Mouse (Mus musculus) ES-E14 (cell line): ENCODE measurements around the gene Tmem163. TPM values are rescaled to one million over a fixed set of nuclear protein-coding genes. Genes with fewer than 3 reads are reported as not detected.

Experiments used
- DNase-seq: peaks from one replicate; pipeline ENCODE4 v3.0.0-alpha.2; 2013; ENCODE audit warnings: low read depth, low spot score
- H3K27ac ChIP-seq: 2 replicates; pipeline ENCODE4 v1.5.1; 2012; ENCODE audit warnings: low read depth, mild to moderate bottlenecking, low read length, moderate library complexity, mixed read lengths; ENCODE audit not compliant: poor library complexity, insufficient read depth, severe bottlenecking
- H3K36me3 ChIP-seq: 2 replicates; pipeline ENCODE4 v1.6.1; 2012; ENCODE audit warnings: mild to moderate bottlenecking, low read length, moderate library complexity, mixed read lengths; ENCODE audit not compliant: control insufficient read depth, poor library complexity, insufficient read depth, severe bottlenecking
- H3K4me1 ChIP-seq, 2 experiments: fragments of 150-350 bp in 1 of 2; sonication (generic) in 1 of 2; 2 replicates each; pipeline ENCODE4 v1.6.1; 2012; ENCODE audit warnings: low read length in 2 of 2, mild to moderate bottlenecking in 1 of 2, mixed read lengths in 1 of 2; ENCODE audit not compliant: control insufficient read depth in 2 of 2, insufficient read depth in 2 of 2, poor library complexity in 1 of 2
- H3K4me3 ChIP-seq, 2 experiments: fragments of 150-350 bp in 1 of 2; sonication (generic) in 1 of 2; 2 replicates each; pipeline ENCODE4 v1.5.1; 2012; ENCODE audit warnings: low read length in 2 of 2, low read depth in 1 of 2, mild to moderate bottlenecking in 1 of 2, mixed read lengths in 1 of 2; ENCODE audit not compliant: insufficient read depth in 1 of 2, poor library complexity in 1 of 2, severe bottlenecking in 1 of 2
- H3K9ac ChIP-seq: 2 replicates; pipeline ENCODE4 v1.6.1; 2012; ENCODE audit warnings: low read depth, mild to moderate bottlenecking, low read length, mixed read lengths; ENCODE audit not compliant: poor library complexity, insufficient read depth, severe bottlenecking
- H3K9me3 ChIP-seq: fragments of 150-350 bp; sonication (generic); 2 replicates; pipeline ENCODE4 v1.6.1; 2012; ENCODE audit warnings: low read depth, mild to moderate bottlenecking, low read length; ENCODE audit not compliant: control insufficient read depth, insufficient read depth
- CHD2 ChIP-seq: IDR thresholded peaks from 2 replicates; pipeline ENCODE4 v1.6.1; 2014; ENCODE audit warnings: mild to moderate bottlenecking, low read depth, low read length, inconsistent platforms
- HCFC1 ChIP-seq: IDR thresholded peaks from 2 replicates; pipeline ENCODE4 v1.6.1; 2012; ENCODE audit warnings: low read length, inconsistent platforms, borderline replicate concordance; ENCODE audit not compliant: insufficient read depth
- MAFK ChIP-seq: IDR thresholded peaks from 2 replicates; pipeline ENCODE4 v1.6.1; 2014; ENCODE audit warnings: mild to moderate bottlenecking, low read depth, low read length, inconsistent platforms; ENCODE audit not compliant: insufficient read depth
- ZC3H11A ChIP-seq: IDR thresholded peaks from 2 replicates; pipeline ENCODE4 v1.6.1; 2012; ENCODE audit warnings: low read depth, mild to moderate bottlenecking, inconsistent platforms, low read length, borderline replicate concordance
- ZNF384 ChIP-seq: IDR thresholded peaks from 2 replicates; pipeline ENCODE4 v1.6.1; 2012; ENCODE audit warnings: low read depth, low read length, inconsistent platforms
- in situ Hi-C, 2 experiments: fragments of 600-800 bp; cut with MboI; formaldehyde crosslinking; loops; one replicate each; pipeline ENCODE4 v1.15.1; 2025; ENCODE audit warnings: low sequenced_read_pairs in 2 of 2, inconsistent platforms in 1 of 2; ENCODE audit not compliant: unreplicated experiment in 2 of 2
- total RNA-seq: library from RNA; depleted of rRNA; stranded (reverse); fragments of 300-350 nt; gene quantifications from 2 replicates; pipeline ENCODE4 v1.2.3, GENCODE M21; 2012

Tmem163 gene
- total RNA-seq, 1 experiment = 0.18 TPM

GRCm38 (mm10) chr1:127673221-127674050, 5.9 kb downstream of the Tmem163 start:
- in situ Hi-C loops = no loop called here
- Histone ChIP-seq H3K9me3 (no peaks in the 10 kb centered on the region), H3K4me1 (peaks cover 0 to 5% of the 10 kb centered on the region in 2 experiments; a peak in 1 of 4 replicates), H3K36me3 (no peaks in the 10 kb centered on the region), H3K9ac (no peak overlapping the region), H3K27ac (no peak overlapping the region), H3K4me3 (no peak overlapping the region)
- TF ChIP-seq HCFC1 = no peak
- no peak for DNase-seq

GRCm38 (mm10) chr1:127668161-127668560, 11.2 kb downstream of the Tmem163 start:
- TF ChIP-seq MAFK = no peak
- TF ChIP-seq ZC3H11A = no peak
- TF ChIP-seq CHD2 = no peak
- no peak for TF ChIP-seq ZNF384
- H3K4me1 ChIP-seq = no peaks in the 10 kb centered on the region
- H3K9me3 ChIP-seq = no peaks in the 10 kb centered on the region
- H3K36me3 ChIP-seq = no peaks in the 10 kb centered on the region
- no peak overlapping the region for H3K9ac ChIP-seq
- no peak overlapping the region for H3K27ac ChIP-seq
- in situ Hi-C loops = no loop called here
- no peak for DNase-seq
- no peak overlapping the region for H3K4me3 ChIP-seq

GRCm38 (mm10) chr1:127667110-127667860, 12.1 kb downstream of the Tmem163 start:
- Histone ChIP-seq H3K4me3 (no peak overlapping the region), H3K9me3 (no peaks in the 10 kb centered on the region), H3K36me3 (no peaks in the 10 kb centered on the region), H3K9ac (no peak overlapping the region), H3K4me1 (no peaks in the 10 kb centered on the region), H3K27ac (no peak overlapping the region)
- TF ChIP-seq MAFK = no peak
- in situ Hi-C loops = no loop called here
- DNase-seq = no peak

GRCm38 (mm10) chr1:127666221-127666620, 13.1 kb downstream of the Tmem163 start:
- TF ChIP-seq ZC3H11A (no peak), ZNF384 (no peak), CHD2 (no peak), MAFK (no peak), HCFC1 (no peak)
- no peak overlapping the region for H3K9ac ChIP-seq
- H3K4me1 ChIP-seq = no peaks in the 10 kb centered on the region
- no peaks in the 10 kb centered on the region for H3K9me3 ChIP-seq
- in situ Hi-C loops = no loop called here
- no peak for DNase-seq
- no peaks in the 10 kb centered on the region for H3K36me3 ChIP-seq
- no peak overlapping the region for H3K4me3 ChIP-seq
- H3K27ac ChIP-seq = no peak overlapping the region
